Mouse (Mus musculus): Measurements from ENCODE around the gene Fam187b. TPM values are rescaled to one million over a fixed set of nuclear protein-coding genes. Genes with fewer than 3 reads are reported as not detected.

Gene Fam187b
- polyA plus RNA-seq, 2 experiments: 1.5 to 2.6 TPM

GRCm38 (mm10) chr7:30965677-30966076, 7.9 kb upstream of the Fam187b start:
- Histone ChIP-seq H3K4me3 (ENCODE audit: insufficient read depth in 1 of 2, low read depth in 2 of 2, low read length in 2 of 2) (no peak overlapping the region), H3K9ac (replicated peaks) (no peak overlapping the region), H3K9me3 (ENCODE audit: control insufficient read depth, low read length) (no peaks in the 10 kb centered on the region), H3K27me3 (ENCODE audit: control insufficient read depth, insufficient read depth, low read length) (no peaks in the 10 kb centered on the region), H3K4me2 (ENCODE audit: low read depth) (no peak overlapping the region), H3K36me3 (replicated peaks; ENCODE audit: control insufficient read depth, insufficient read depth, low read depth) (no peaks in the 10 kb centered on the region), H3K27ac (no peak overlapping the region), H3K4me1 (replicated peaks; ENCODE audit: control insufficient read depth in 2 of 2, insufficient read depth in 2 of 2, low read length in 1 of 2) (peaks cover 5% of the 10 kb centered on the region in 2 experiments; a peak in 2 of 4 replicates)
- no peak for ATAC-seq (ENCODE audit: insufficient read depth)
- DNase-seq (ENCODE audit: low read depth in 3 of 3, low spot score in 3 of 3): no peak
- 77% methylated on average over 14 of the region's 14 CpGs for WGBS (ENCODE audit: insufficient replicate concordance)
- no peak for TF ChIP-seq CTCF (IDR thresholded peaks at IDR 0.05; ENCODE audit: low read depth)

- no peak for DNase-seq (ENCODE audit: low read depth in 3 of 3, low spot score in 3 of 3)
- Histone ChIP-seq H3K4me3 (ENCODE audit: insufficient read depth in 1 of 2, low read depth in 2 of 2, low read length in 2 of 2) (no peak overlapping the region), H3K27ac (no peak overlapping the region), H3K36me3 (replicated peaks; ENCODE audit: control insufficient read depth, insufficient read depth, low read depth) (no peaks in the 10 kb centered on the region), H3K4me1 (replicated peaks; ENCODE audit: control insufficient read depth in 2 of 2, insufficient read depth in 2 of 2, low read length in 1 of 2) (peaks cover 5% of the 10 kb centered on the region in 2 experiments; a peak in 2 of 4 replicates), H3K27me3 (ENCODE audit: control insufficient read depth, insufficient read depth, low read length) (no peaks in the 10 kb centered on the region), H3K4me2 (ENCODE audit: low read depth) (no peak overlapping the region), H3K9me3 (ENCODE audit: control insufficient read depth, low read length) (no peaks in the 10 kb centered on the region), H3K9ac (replicated peaks) (no peak overlapping the region)
- 43% methylated on average over 3 of the region's 3 CpGs for WGBS (ENCODE audit: insufficient replicate concordance)
- ATAC-seq (ENCODE audit: insufficient read depth): no peak
- no peak for TF ChIP-seq CTCF (IDR thresholded peaks at IDR 0.05; ENCODE audit: low read depth)
- no peak for TF ChIP-seq EP300 (IDR thresholded peaks at IDR 0.05; ENCODE audit: low read depth)
Measured at GRCm38 (mm10) chr7:30966657-30967056, 6.9 kb upstream of the Fam187b start.

GRCm38 (mm10) chr7:30968611-30969010, 5.0 kb upstream of the Fam187b start:
- H3K4me3 ChIP-seq (ENCODE audit: insufficient read depth in 1 of 2, low read depth in 2 of 2, low read length in 2 of 2): no peak overlapping the region
- no peaks in the 10 kb centered on the region for H3K36me3 ChIP-seq (replicated peaks; ENCODE audit: control insufficient read depth, insufficient read depth, low read depth)
- H3K9me3 ChIP-seq (ENCODE audit: control insufficient read depth, low read length): no peaks in the 10 kb centered on the region
- H3K4me2 ChIP-seq (ENCODE audit: low read depth): no peak overlapping the region
- H3K27me3 ChIP-seq (ENCODE audit: control insufficient read depth, insufficient read depth, low read length): peaks cover 11% of the 10 kb centered on the region
- WGBS (ENCODE audit: insufficient replicate concordance): 73% methylated on average over 8 of the region's 8 CpGs
- no peak for DNase-seq (ENCODE audit: low read depth in 3 of 3, low spot score in 3 of 3)
- H3K9ac ChIP-seq (replicated peaks): no peak overlapping the region
- no peak for TF ChIP-seq EP300 (IDR thresholded peaks at IDR 0.05; ENCODE audit: low read depth)
- TF ChIP-seq CTCF (IDR thresholded peaks at IDR 0.05; ENCODE audit: low read depth): no peak
- peaks cover 4% of the 10 kb centered on the region in 2 experiments; a peak in 2 of 4 replicates for H3K4me1 ChIP-seq (replicated peaks; ENCODE audit: control insufficient read depth in 2 of 2, insufficient read depth in 2 of 2, low read length in 1 of 2)
- no peak for ATAC-seq (ENCODE audit: insufficient read depth)
- H3K27ac ChIP-seq: no peak overlapping the region

GRCm38 (mm10) chr7:30969174-30969573, 4.4 kb upstream of the Fam187b start:
- no peak overlapping the region for H3K9ac ChIP-seq (replicated peaks)
- WGBS (ENCODE audit: insufficient replicate concordance): 51% methylated on average over 4 of the region's 4 CpGs
- H3K9me3 ChIP-seq (ENCODE audit: control insufficient read depth, low read length): no peaks in the 10 kb centered on the region
- H3K27ac ChIP-seq: no peak overlapping the region
- no peak for TF ChIP-seq CTCF (IDR thresholded peaks at IDR 0.05; ENCODE audit: low read depth)
- TF ChIP-seq EP300 (IDR thresholded peaks at IDR 0.05; ENCODE audit: low read depth): no peak
- H3K27me3 ChIP-seq (ENCODE audit: control insufficient read depth, insufficient read depth, low read length): peaks cover 11% of the 10 kb centered on the region
- DNase-seq (ENCODE audit: low read depth in 3 of 3, low spot score in 3 of 3) (no peak), ATAC-seq (ENCODE audit: insufficient read depth) (no peak)
- H3K4me2 ChIP-seq (ENCODE audit: low read depth): no peak overlapping the region
- H3K36me3 ChIP-seq (replicated peaks; ENCODE audit: control insufficient read depth, insufficient read depth, low read depth): no peaks in the 10 kb centered on the region
- no peak overlapping the region for H3K4me3 ChIP-seq (ENCODE audit: insufficient read depth in 1 of 2, low read depth in 2 of 2, low read length in 2 of 2)
- H3K4me1 ChIP-seq (replicated peaks; ENCODE audit: control insufficient read depth in 2 of 2, insufficient read depth in 2 of 2, low read length in 1 of 2): no peaks in the 10 kb centered on the region

GRCm38 (mm10) chr7:30971901-30972300, 1.7 kb upstream of the Fam187b start:
- H3K36me3 ChIP-seq (replicated peaks; ENCODE audit: control insufficient read depth, insufficient read depth, low read depth): no peaks in the 10 kb centered on the region
- ATAC-seq (ENCODE audit: insufficient read depth) (no peak), DNase-seq (ENCODE audit: low read depth in 3 of 3, low spot score in 3 of 3) (no peak)
- H3K9me3 ChIP-seq (ENCODE audit: control insufficient read depth, low read length): no peaks in the 10 kb centered on the region
- 75% methylated on average over 15 of the region's 15 CpGs for WGBS (ENCODE audit: insufficient replicate concordance)
- no peak for TF ChIP-seq EP300 (IDR thresholded peaks at IDR 0.05; ENCODE audit: low read depth)
- TF ChIP-seq CTCF (IDR thresholded peaks at IDR 0.05; ENCODE audit: low read depth): no peak
- peaks cover 11% of the 10 kb centered on the region for H3K27me3 ChIP-seq (ENCODE audit: control insufficient read depth, insufficient read depth, low read length)
- no peak overlapping the region for H3K27ac ChIP-seq
- no peak overlapping the region for H3K9ac ChIP-seq (replicated peaks)
- H3K4me3 ChIP-seq (ENCODE audit: insufficient read depth in 1 of 2, low read depth in 2 of 2, low read length in 2 of 2): no peak overlapping the region
- peak overlapping the region; percentile 64; the same call in 1 of the 2 replicates for H3K4me2 ChIP-seq (ENCODE audit: low read depth)
- no peaks in the 10 kb centered on the region for H3K4me1 ChIP-seq (replicated peaks; ENCODE audit: control insufficient read depth in 2 of 2, insufficient read depth in 2 of 2, low read length in 1 of 2)

All from liver, embryonic 14.5 days (tissue).